Mouse (Mus musculus) myocyte (in vitro differentiated cells): ENCODE measurements around the gene Stat6. TPM values are rescaled to one million over a fixed set of nuclear protein-coding genes. Genes with fewer than 3 reads are reported as not detected.

Experiments used
- H3K27me3 ChIP-seq: one replicate; pipeline ENCODE4 v1.6.1; 2011; ENCODE audit not compliant: control insufficient read depth, insufficient read depth, insufficient read length
- H3K36me3 ChIP-seq: one replicate; pipeline ENCODE4 v1.6.1; 2011; ENCODE audit not compliant: control insufficient read depth, insufficient read depth
- H3K4me2 ChIP-seq: one replicate; pipeline ENCODE4 v1.6.1; 2011; ENCODE audit warnings: low read depth, control low read depth
- H3K4me3 ChIP-seq: one replicate; pipeline ENCODE4 v1.5.1; 2011; ENCODE audit warnings: mild to moderate bottlenecking, control low read depth, moderate library complexity
- H3K79me2 ChIP-seq: one replicate; pipeline ENCODE4 v1.6.1; 2011; ENCODE audit not compliant: control insufficient read depth, insufficient read depth
- H3ac ChIP-seq: one replicate; pipeline ENCODE4 v1.6.1; 2011; ENCODE audit not compliant: control insufficient read depth, insufficient read length
- CEBPB ChIP-seq: IDR thresholded peaks from 2 replicates; pipeline ENCODE4 v1.6.1; 2011; ENCODE audit warnings: mild to moderate bottlenecking, moderate library complexity; ENCODE audit not compliant: poor library complexity, insufficient read depth, severe bottlenecking
- E2F4 ChIP-seq: IDR thresholded peaks from one replicate; pipeline ENCODE4 v1.6.1; 2011; ENCODE audit warnings: mild to moderate bottlenecking, control low read depth, moderate library complexity; ENCODE audit not compliant: insufficient read depth
- MAX ChIP-seq: IDR thresholded peaks from one replicate; pipeline ENCODE4 v1.6.1; 2011; ENCODE audit warnings: low read depth, mild to moderate bottlenecking, control low read depth
- MYOD1 ChIP-seq, 3 experiments: IDR thresholded peaks; one replicate each; pipeline ENCODE4 v1.6.1; 2011; ENCODE audit warnings: control low read depth in 2 of 3, low read depth in 2 of 3, mild to moderate bottlenecking in 2 of 3, moderate library complexity in 1 of 3; ENCODE audit not compliant: insufficient read length in 2 of 3, control insufficient read depth in 1 of 3
- MYOG ChIP-seq, 3 experiments: IDR thresholded peaks; one replicate each; pipeline ENCODE4 v1.6.1; 2011; ENCODE audit warnings: control low read depth in 2 of 3, low read depth in 2 of 3, mild to moderate bottlenecking in 2 of 3; ENCODE audit not compliant: insufficient read length in 2 of 3, control insufficient read depth in 1 of 3, insufficient read depth in 1 of 3
- POLR2A ChIP-seq: IDR thresholded peaks from one replicate; pipeline ENCODE4 v1.6.1; 2011; ENCODE audit warnings: low read depth, mild to moderate bottlenecking, control low read depth, moderate library complexity; ENCODE audit not compliant: insufficient read length
- POLR2AphosphoS2 ChIP-seq: IDR thresholded peaks from one replicate; pipeline ENCODE4 v1.6.1; 2011; ENCODE audit warnings: low read depth, control low read depth; ENCODE audit not compliant: insufficient read length
- REST ChIP-seq: IDR thresholded peaks from one replicate; pipeline ENCODE4 v1.6.1; 2011; ENCODE audit warnings: mild to moderate bottlenecking, control low read depth, moderate library complexity; ENCODE audit not compliant: insufficient read depth, insufficient read length
- SRF ChIP-seq: IDR thresholded peaks from one replicate; pipeline ENCODE4 v1.6.1; 2011; ENCODE audit warnings: low read depth; ENCODE audit not compliant: control insufficient read depth, insufficient read length
- TCF12 ChIP-seq: IDR thresholded peaks from one replicate; pipeline ENCODE4 v1.6.1; 2011; ENCODE audit warnings: mild to moderate bottlenecking, control low read depth; ENCODE audit not compliant: poor library complexity, insufficient read depth, severe bottlenecking
- TCF3 ChIP-seq: IDR thresholded peaks from one replicate; pipeline ENCODE4 v1.6.1; 2011; ENCODE audit warnings: low read depth, control low read depth; ENCODE audit not compliant: insufficient read length
- USF1 ChIP-seq: IDR thresholded peaks from one replicate; pipeline ENCODE4 v1.6.1; 2011; ENCODE audit warnings: low read depth, mild to moderate bottlenecking, control low read depth, moderate library complexity
- polyA plus RNA-seq: library from polyadenylated mRNA; unstranded; fragments of >200 nt; fragmentation: generic; extraction: Trizol; gene quantifications from one replicate; pipeline ENCODE4 v1.2.1, GENCODE M21; 2012; ENCODE audit warnings: missing spikeins

Stat6 gene
- polyA plus RNA-seq, 1 experiment: 0.26 TPM

- no peak overlapping the region for H3K4me3 ChIP-seq
- no peak for TF ChIP-seq POLR2AphosphoS2
- TF ChIP-seq MYOD1 (IDR thresholded peaks at IDR 0.05; ENCODE audit: control insufficient read depth in 1 of 3, insufficient read length in 2 of 3, low read depth in 2 of 3): no peak
- no peak for TF ChIP-seq TCF12
- no peak for TF ChIP-seq MAX
- TF ChIP-seq SRF: no peak
- no peak for TF ChIP-seq POLR2A
- no peak for TF ChIP-seq E2F4
- no peak for TF ChIP-seq USF1
- no peak for TF ChIP-seq TCF3
- no peak for TF ChIP-seq MYOG (IDR thresholded peaks at IDR 0.05; ENCODE audit: control insufficient read depth in 1 of 3, insufficient read depth in 1 of 3, insufficient read length in 2 of 3, low read depth in 2 of 3)
- TF ChIP-seq REST: no peak
- no peaks in the 10 kb centered on the region for H3K27me3 ChIP-seq
- H3K4me2 ChIP-seq: no peak overlapping the region
- peaks cover 38% of the 10 kb centered on the region for H3K36me3 ChIP-seq
- no peak overlapping the region for H3ac ChIP-seq
- H3K79me2 ChIP-seq: peaks cover 22% of the 10 kb centered on the region
Measured at GRCm38 (mm10) chr10:127609415-127610065, 33.2 kb upstream of the Stat6 start.

- TF ChIP-seq SRF: no peak
- no peak for TF ChIP-seq CEBPB
- no peak for TF ChIP-seq MYOD1 (IDR thresholded peaks at IDR 0.05; ENCODE audit: control insufficient read depth in 1 of 3, insufficient read length in 2 of 3, low read depth in 2 of 3)
- no peak for TF ChIP-seq MAX
- TF ChIP-seq TCF3: no peak
- TF ChIP-seq USF1: no peak
- no peak for TF ChIP-seq POLR2AphosphoS2
- TF ChIP-seq POLR2A: no peak
- no peak for TF ChIP-seq TCF12
- TF ChIP-seq E2F4: no peak
- no peak overlapping the region for H3K4me3 ChIP-seq
- peaks cover 38% of the 10 kb centered on the region for H3K36me3 ChIP-seq
Measured at GRCm38 (mm10) chr10:127610066-127610415, 32.7 kb upstream of the Stat6 start.

GRCm38 (mm10) chr10:127612079-127612775, 30.6 kb upstream of the Stat6 start:
- Histone ChIP-seq H3K4me3 (no peak overlapping the region), H3ac (no peak overlapping the region), H3K79me2 (peaks cover 40% of the 10 kb centered on the region), H3K4me2 (no peak overlapping the region), H3K36me3 (peaks cover 33% of the 10 kb centered on the region), H3K27me3 (no peaks in the 10 kb centered on the region)
- TF ChIP-seq E2F4 (no peak), CEBPB (no peak), USF1 (no peak), TCF12 (no peak), REST (no peak), POLR2A (no peak), TCF3 (no peak), MYOG (IDR thresholded peaks at IDR 0.05; ENCODE audit: control insufficient read depth in 1 of 3, insufficient read depth in 1 of 3, insufficient read length in 2 of 3, low read depth in 2 of 3) (no peak), POLR2AphosphoS2 (no peak), SRF (no peak), MAX (no peak), MYOD1 (IDR thresholded peaks at IDR 0.05; ENCODE audit: control insufficient read depth in 1 of 3, insufficient read length in 2 of 3, low read depth in 2 of 3) (no peak)

More at GRCm38 (mm10) chr10:127610066-127610415, 32.7 kb upstream of the Stat6 start:
- Histone ChIP-seq H3K4me2 (no peak overlapping the region), H3K27me3 (no peaks in the 10 kb centered on the region), H3K79me2 (peaks cover 27% of the 10 kb centered on the region), H3ac (no peak overlapping the region)

GRCm38 (mm10) chr10:127614236-127615033, 28.4 kb upstream of the Stat6 start:
- Histone ChIP-seq H3K4me3 (peak overlapping the region; percentile 85), H3K4me2 (peak overlapping the region; percentile 94), H3K79me2 (peaks cover 62% of the 10 kb centered on the region), H3K36me3 (peaks cover 25% of the 10 kb centered on the region), H3ac (no peak overlapping the region), H3K27me3 (no peaks in the 10 kb centered on the region)
- TF ChIP-seq E2F4 (no peak), TCF3 (no peak), MAX (no peak), REST (no peak), MYOG (IDR thresholded peaks at IDR 0.05; ENCODE audit: control insufficient read depth in 1 of 3, insufficient read depth in 1 of 3, insufficient read length in 2 of 3, low read depth in 2 of 3) (no peak), MYOD1 (IDR thresholded peaks at IDR 0.05; ENCODE audit: control insufficient read depth in 1 of 3, insufficient read length in 2 of 3, low read depth in 2 of 3) (no peak), SRF (no peak), USF1 (no peak), POLR2A (no peak), CEBPB (no peak), TCF12 (no peak), POLR2AphosphoS2 (no peak)
